Mouse (Mus musculus): Measurements from ENCODE around the gene Tdrkh. TPM values are rescaled to one million over a fixed set of nuclear protein-coding genes. Genes with fewer than 3 reads are reported as not detected.

The Tdrkh gene
- polyA plus RNA-seq, 1 experiment: 0.07 TPM

DNA sequence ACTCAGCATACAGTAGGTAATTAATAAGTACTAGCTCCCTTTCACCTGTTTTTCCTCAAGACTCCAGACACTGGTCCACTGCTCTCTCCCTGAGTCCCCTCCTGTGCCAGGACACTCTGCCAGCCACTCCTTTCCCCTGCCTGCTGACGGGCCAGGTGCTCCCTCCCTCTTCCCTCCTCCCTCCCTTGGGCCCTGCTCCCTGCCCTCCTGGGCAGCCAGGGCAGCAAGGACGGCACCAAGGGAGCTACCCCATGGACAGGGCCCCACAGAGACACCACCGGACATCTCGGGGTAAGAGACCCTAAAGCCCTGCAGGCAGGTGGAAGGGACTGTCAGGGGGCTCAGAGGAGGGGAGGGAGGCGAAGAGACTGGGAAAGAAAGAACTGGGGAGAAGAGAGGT, 40.4 kb upstream of the Tdrkh start, which contains the start of gene Rorc:
Rorc (plus strand) TSS at position 154 of the 400 bp plus-strand sequence.
- Histone ChIP-seq H3K27me3 (ENCODE audit: control insufficient read depth) (peaks cover 4% of the 10 kb centered on the region), H3K9me3 (ENCODE audit: control insufficient read depth, low read length) (no peaks in the 10 kb centered on the region), H3K4me3 (replicated peaks) (peak within 1 kb of the TSS; percentile 14), H3K36me3 (ENCODE audit: control insufficient read depth) (no peaks in the 10 kb centered on the region), H3K4me1 (ENCODE audit: control insufficient read depth) (no peaks in the 10 kb centered on the region; the same call in 1 of the 2 replicates)
- TF ChIP-seq TAL1 (IDR thresholded peaks at IDR 0.05; ENCODE audit: low read length): no peak
- no peak for TF ChIP-seq GATA1 (IDR thresholded peaks at IDR 0.05; ENCODE audit: low read length)

DNA sequence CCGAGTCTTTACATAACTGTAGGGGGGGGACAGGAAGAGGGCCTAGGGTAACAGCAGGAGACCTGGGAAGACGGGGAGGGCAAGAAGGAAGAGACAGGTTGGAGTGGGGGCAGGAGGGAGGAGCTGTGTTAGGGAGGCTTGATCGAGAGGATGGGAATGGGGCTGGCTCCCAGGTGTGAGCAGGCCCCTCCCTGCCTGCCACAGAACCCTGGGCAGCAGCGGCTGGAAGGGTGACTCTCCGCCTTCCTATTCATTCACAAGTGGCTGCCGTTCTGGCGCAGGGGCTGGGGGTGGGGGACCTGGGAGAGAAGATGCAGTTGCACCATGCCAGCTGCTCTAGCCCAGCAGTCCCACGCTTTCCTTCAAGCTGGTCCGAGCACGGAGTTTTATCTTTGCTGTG, 40.0 kb upstream of the Tdrkh start:
- H3K4me3 ChIP-seq (replicated peaks): peak overlapping the region; percentile 14
- H3K9me3 ChIP-seq (ENCODE audit: control insufficient read depth, low read length): no peaks in the 10 kb centered on the region
- TF ChIP-seq GATA1 (IDR thresholded peaks at IDR 0.05; ENCODE audit: low read length): no peak
- no peak for TF ChIP-seq TAL1 (IDR thresholded peaks at IDR 0.05; ENCODE audit: low read length)
- H3K4me1 ChIP-seq (ENCODE audit: control insufficient read depth): no peaks in the 10 kb centered on the region; the same call in 1 of the 2 replicates
- H3K27me3 ChIP-seq (ENCODE audit: control insufficient read depth): peaks cover 4% of the 10 kb centered on the region
- H3K36me3 ChIP-seq (ENCODE audit: control insufficient read depth): no peaks in the 10 kb centered on the region

DNA sequence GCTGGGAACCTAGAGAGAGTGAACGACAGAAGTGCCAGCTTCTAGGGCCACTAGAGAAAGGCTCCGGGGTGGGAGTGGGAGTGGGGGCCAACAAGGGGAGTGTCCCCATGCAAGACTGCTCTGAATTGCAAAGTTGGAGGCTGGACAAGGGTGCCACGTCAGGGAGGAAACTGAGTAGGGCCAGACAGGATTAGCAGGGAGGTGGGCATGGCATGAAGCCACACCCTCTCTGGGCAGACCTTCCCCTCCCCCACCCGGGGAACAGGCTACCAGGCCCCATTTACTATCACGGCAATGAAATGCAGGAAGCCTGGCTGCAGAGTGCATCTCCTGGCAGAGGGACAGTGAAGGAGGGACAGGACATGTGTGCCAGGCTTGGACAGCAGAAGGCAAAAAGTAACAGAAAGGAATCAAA, 39.5 kb upstream of the Tdrkh start:
- no peaks in the 10 kb centered on the region for H3K9me3 ChIP-seq (ENCODE audit: control insufficient read depth, low read length)
- H3K4me3 ChIP-seq (replicated peaks): no peak overlapping the region
- no peak for TF ChIP-seq TAL1 (IDR thresholded peaks at IDR 0.05; ENCODE audit: low read length)
- TF ChIP-seq GATA1 (IDR thresholded peaks at IDR 0.05; ENCODE audit: low read length): no peak
- no peaks in the 10 kb centered on the region; the same call in 1 of the 2 replicates for H3K4me1 ChIP-seq (ENCODE audit: control insufficient read depth)
- peaks cover 4% of the 10 kb centered on the region for H3K27me3 ChIP-seq (ENCODE audit: control insufficient read depth)
- no peaks in the 10 kb centered on the region for H3K36me3 ChIP-seq (ENCODE audit: control insufficient read depth)

DNA sequence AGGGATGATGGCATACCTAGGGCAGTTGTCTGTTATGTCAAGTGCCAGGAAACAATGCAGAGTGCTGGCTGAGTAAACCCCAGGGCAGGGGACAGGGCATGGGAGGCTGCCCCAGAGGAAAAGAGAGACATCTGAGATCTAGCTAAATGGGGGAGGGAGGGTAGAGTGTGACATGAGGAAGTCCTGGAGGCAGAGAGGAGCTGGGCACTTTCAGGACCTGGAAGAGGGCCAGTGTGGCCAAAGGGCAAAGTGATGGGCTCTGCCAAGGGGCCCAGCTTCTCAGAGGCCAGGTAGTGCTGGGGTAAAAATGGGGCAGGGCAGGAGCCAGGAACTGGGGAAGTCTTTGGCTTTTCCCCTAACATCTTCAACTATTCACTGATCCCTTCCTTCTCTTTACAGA, 38.4 kb upstream of the Tdrkh start:
- TF ChIP-seq GATA1 (IDR thresholded peaks at IDR 0.05; ENCODE audit: low read length) (no peak), TAL1 (IDR thresholded peaks at IDR 0.05; ENCODE audit: low read length) (no peak)
- H3K4me1 ChIP-seq (ENCODE audit: control insufficient read depth): no peaks in the 10 kb centered on the region; the same call in 1 of the 2 replicates
- H3K27me3 ChIP-seq (ENCODE audit: control insufficient read depth): peaks cover 4% of the 10 kb centered on the region
- no peak overlapping the region for H3K4me3 ChIP-seq (replicated peaks)
- H3K9me3 ChIP-seq (ENCODE audit: control insufficient read depth, low read length): no peaks in the 10 kb centered on the region
- no peaks in the 10 kb centered on the region for H3K36me3 ChIP-seq (ENCODE audit: control insufficient read depth)

DNA sequence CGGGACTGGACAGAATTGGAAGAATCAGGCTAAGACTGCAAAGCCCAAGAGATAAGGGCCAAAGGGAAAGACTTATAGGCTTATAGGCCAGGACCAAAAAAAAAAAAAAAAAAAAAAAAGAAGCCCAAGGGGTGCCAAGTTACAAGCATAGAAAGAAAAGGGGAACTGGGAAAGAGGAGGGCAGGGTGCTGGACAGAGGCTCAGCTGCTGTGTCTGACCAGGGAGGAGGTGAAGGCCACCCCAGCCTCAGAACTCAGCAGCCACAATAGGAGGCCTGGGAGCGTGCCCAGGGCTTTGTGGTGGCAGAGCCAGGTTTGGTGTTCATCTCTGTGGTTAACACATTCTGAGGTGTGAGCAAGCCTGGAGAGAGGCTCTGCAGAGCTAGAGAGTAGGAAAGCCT, 37.9 kb upstream of the Tdrkh start:
- no peaks in the 10 kb centered on the region for H3K36me3 ChIP-seq (ENCODE audit: control insufficient read depth)
- H3K27me3 ChIP-seq (ENCODE audit: control insufficient read depth): peaks cover 4% of the 10 kb centered on the region
- H3K4me1 ChIP-seq (ENCODE audit: control insufficient read depth): no peaks in the 10 kb centered on the region; the same call in 1 of the 2 replicates
- H3K9me3 ChIP-seq (ENCODE audit: control insufficient read depth, low read length): no peaks in the 10 kb centered on the region
- TF ChIP-seq TAL1 (IDR thresholded peaks at IDR 0.05; ENCODE audit: low read length) (no peak), GATA1 (IDR thresholded peaks at IDR 0.05; ENCODE audit: low read length) (no peak)
- H3K4me3 ChIP-seq (replicated peaks): no peak overlapping the region

DNA sequence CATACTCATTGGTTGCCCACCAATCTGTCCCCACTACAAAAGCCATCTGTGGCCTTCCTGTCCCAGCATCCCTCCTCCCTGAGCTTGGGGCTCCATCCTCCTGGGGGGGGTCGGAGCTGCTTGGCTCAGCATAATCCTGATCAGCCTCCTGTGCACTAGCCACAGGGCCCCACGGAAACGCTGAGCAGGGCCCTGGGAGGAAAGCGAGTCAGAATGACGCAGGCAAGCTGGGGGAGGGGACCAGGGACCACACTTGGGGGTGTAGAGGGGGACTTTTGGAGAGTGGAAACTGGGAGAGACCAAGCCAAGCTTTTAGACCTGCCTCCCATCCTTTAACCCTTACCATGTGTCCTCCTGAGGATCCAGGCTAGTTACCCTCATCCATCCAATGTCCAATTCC, 37.2 kb upstream of the Tdrkh start:
- Histone ChIP-seq H3K36me3 (ENCODE audit: control insufficient read depth) (no peaks in the 10 kb centered on the region), H3K9me3 (ENCODE audit: control insufficient read depth, low read length) (no peaks in the 10 kb centered on the region), H3K27me3 (ENCODE audit: control insufficient read depth) (peaks cover 4% of the 10 kb centered on the region), H3K4me3 (replicated peaks) (no peak overlapping the region), H3K4me1 (ENCODE audit: control insufficient read depth) (no peaks in the 10 kb centered on the region; the same call in 1 of the 2 replicates)
- TF ChIP-seq GATA1 (IDR thresholded peaks at IDR 0.05; ENCODE audit: low read length) (no peak), TAL1 (IDR thresholded peaks at IDR 0.05; ENCODE audit: low read length) (no peak)

DNA sequence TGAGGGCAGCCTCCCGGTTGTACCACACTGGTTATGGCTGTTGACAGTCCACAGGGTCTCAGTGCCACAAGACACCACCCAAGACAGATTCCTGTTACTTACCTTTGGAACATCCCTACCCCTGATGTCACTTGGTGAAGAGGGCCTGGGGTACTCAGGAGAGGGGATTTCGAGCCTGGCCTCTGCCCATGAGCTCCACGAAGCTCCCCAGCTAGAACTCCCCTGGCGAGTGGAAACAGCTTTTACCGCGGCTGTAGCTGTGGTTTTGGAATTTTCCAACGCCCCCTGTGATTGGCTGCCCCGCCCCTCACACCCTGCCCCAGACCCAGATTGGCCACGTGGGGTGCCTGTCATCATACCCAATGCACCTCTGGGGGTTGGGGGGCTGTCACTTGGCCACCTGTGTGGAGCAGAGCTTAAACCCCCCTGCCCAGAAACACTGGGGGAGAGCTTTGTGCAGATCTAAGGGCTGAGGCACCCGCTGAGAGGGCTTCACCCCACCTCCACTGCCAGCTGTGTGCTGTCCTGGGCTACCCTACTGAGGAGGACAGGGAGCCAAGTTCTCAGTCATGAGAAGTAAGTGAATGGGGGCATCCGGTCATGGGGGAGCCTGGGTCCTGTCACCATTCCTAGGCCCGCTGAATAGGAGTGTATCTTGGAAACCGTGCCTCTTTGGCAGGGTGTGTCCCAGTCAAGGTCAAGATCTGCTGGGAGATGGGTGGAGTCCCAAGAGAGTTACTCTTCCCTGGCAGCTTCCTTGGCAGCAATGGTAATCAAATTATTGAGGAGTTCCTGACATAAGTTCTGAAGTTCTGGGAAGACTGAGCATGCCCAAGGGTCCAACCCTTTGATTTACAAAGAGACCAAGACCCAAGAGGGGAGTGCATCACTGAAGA, 35.8 kb upstream of the Tdrkh start:
- no peak overlapping the region for H3K4me3 ChIP-seq (replicated peaks)
- H3K27me3 ChIP-seq (ENCODE audit: control insufficient read depth): peaks cover 4% of the 10 kb centered on the region
- no peaks in the 10 kb centered on the region for H3K9me3 ChIP-seq (ENCODE audit: control insufficient read depth, low read length)
- H3K36me3 ChIP-seq (ENCODE audit: control insufficient read depth): no peaks in the 10 kb centered on the region
- TF ChIP-seq TAL1 (IDR thresholded peaks at IDR 0.05; ENCODE audit: low read length) (no peak), GATA1 (IDR thresholded peaks at IDR 0.05; ENCODE audit: low read length) (no peak)
- no peaks in the 10 kb centered on the region; the same call in 1 of the 2 replicates for H3K4me1 ChIP-seq (ENCODE audit: control insufficient read depth)

DNA sequence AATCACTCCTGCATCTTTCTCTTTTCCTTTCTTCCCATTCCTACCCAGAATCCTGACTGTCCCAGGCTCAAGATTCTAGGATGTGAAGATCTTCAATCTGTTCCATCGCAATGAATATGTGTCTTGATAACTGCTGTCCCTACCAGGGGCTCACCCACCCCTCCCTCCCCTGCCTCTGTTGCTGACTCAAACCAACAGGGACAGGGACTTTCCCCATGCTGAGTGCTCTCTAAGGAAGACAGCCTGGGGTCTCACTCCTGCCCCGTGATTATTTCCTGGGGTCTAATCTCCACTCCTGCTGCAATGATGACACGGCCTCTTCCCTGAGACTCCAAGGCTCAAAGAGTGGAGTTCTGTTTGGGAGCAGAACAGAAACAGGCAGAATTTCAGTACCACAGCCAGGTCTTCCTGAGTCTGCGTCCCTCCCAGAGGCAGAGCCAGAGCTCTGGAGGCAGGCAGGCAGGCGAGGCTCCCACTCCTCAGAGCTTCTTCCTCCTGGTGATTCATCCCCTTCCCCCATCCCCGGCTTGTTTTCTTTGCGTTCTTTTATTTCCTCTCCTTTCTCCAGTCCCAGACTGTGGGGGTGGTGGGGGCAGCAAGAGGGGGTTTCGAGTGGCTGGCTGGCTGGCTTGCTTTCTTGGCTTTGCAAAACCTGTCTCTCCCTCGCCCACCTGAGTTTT, 33.1 kb upstream of the Tdrkh start:
- TF ChIP-seq GATA1 (IDR thresholded peaks at IDR 0.05; ENCODE audit: low read length) (no peak), TAL1 (IDR thresholded peaks at IDR 0.05; ENCODE audit: low read length) (no peak)
- no peaks in the 10 kb centered on the region for H3K4me1 ChIP-seq (ENCODE audit: control insufficient read depth)
- H3K27me3 ChIP-seq (ENCODE audit: control insufficient read depth): no peaks in the 10 kb centered on the region

DNA sequence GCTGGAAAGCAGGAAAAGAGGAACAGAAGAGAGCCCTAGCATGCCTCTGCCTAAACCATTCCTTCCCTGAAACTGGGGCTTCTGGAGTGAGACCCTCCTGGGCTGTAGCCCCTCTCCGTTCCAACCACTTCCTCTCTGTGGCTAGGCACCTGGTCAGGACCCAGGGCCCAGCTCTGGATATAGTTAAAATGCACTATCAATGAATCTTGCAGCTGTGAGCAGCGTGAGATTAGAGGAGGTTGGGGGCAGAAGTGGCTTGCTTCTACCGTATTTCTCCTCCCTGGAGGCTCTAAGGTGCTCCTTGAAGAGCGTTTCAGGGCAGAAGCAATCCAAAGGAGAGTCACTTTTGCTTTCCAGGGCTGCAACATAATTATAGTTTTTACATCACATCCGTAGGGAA, 30.8 kb upstream of the Tdrkh start:
- Histone ChIP-seq H3K4me3 (replicated peaks) (no peak overlapping the region), H3K9me3 (ENCODE audit: control insufficient read depth, low read length) (no peaks in the 10 kb centered on the region), H3K4me1 (ENCODE audit: control insufficient read depth) (no peaks in the 10 kb centered on the region), H3K36me3 (ENCODE audit: control insufficient read depth) (no peaks in the 10 kb centered on the region), H3K27me3 (ENCODE audit: control insufficient read depth) (no peaks in the 10 kb centered on the region)
- no peak for TF ChIP-seq TAL1 (IDR thresholded peaks at IDR 0.05; ENCODE audit: low read length)
- no peak for TF ChIP-seq GATA1 (IDR thresholded peaks at IDR 0.05; ENCODE audit: low read length)

More for the DNA sequence above, 33.1 kb upstream of the Tdrkh start:
- no peaks in the 10 kb centered on the region for H3K9me3 ChIP-seq (ENCODE audit: control insufficient read depth, low read length)
- H3K36me3 ChIP-seq (ENCODE audit: control insufficient read depth): no peaks in the 10 kb centered on the region
- no peak overlapping the region for H3K4me3 ChIP-seq (replicated peaks)

Data from erythroblast, embryonic 14.5 days (primary cell).